Mouse (Mus musculus) hindbrain, embryonic 11.5 days (tissue): ENCODE results near the gene Lce6a. TPM values are rescaled to one million over a fixed set of nuclear protein-coding genes. Genes with fewer than 3 reads are reported as not detected.

ENCODE experiments used
- ATAC-seq: fragments of 200-750 bp; cut with Nextera tagmentation; 2 replicates; pipeline ENCODE4 v1.8.0; 2017; ENCODE audit warnings: mild to moderate bottlenecking, moderate TSS enrichment, moderate library complexity; ENCODE audit not compliant: low FRiP score
- DNase-seq: peaks from one replicate; pipeline ENCODE4 v3.0.0-alpha.2; 2015; ENCODE audit warnings: low spot score
- H3K27ac ChIP-seq: fragments of 300-500 bp; sonication (generic); 2 replicates; pipeline ENCODE4 v1.5.1; 2014; ENCODE audit warnings: mild to moderate bottlenecking, low read depth, low read length
- H3K27me3 ChIP-seq: fragments of 300-500 bp; sonication (generic); 2 replicates; pipeline ENCODE4 v1.6.1; 2014; ENCODE audit warnings: mild to moderate bottlenecking, low read length, moderate library complexity, mixed read lengths; ENCODE audit not compliant: control insufficient read depth, insufficient read depth
- H3K36me3 ChIP-seq: fragments of 300-500 bp; sonication (generic); 2 replicates; pipeline ENCODE4 v1.6.1; 2014; ENCODE audit warnings: mild to moderate bottlenecking, low read length, moderate library complexity, mixed read lengths; ENCODE audit not compliant: control insufficient read depth, insufficient read depth
- H3K4me1 ChIP-seq: fragments of 300-500 bp; sonication (generic); replicated peaks from 2 replicates; pipeline ENCODE4 v1.6.1; 2014; ENCODE audit warnings: low read length, mixed read lengths; ENCODE audit not compliant: control insufficient read depth, insufficient read depth
- H3K4me2 ChIP-seq: fragments of 300-500 bp; sonication (generic); replicated peaks from 2 replicates; pipeline ENCODE4 v1.6.1; 2014; ENCODE audit warnings: mild to moderate bottlenecking, low read depth, low read length
- H3K4me3 ChIP-seq: fragments of 300-500 bp; sonication (generic); 2 replicates; pipeline ENCODE4 v1.5.1; 2014; ENCODE audit warnings: low read depth, low read length
- H3K9ac ChIP-seq: fragments of 300-500 bp; sonication (generic); 2 replicates; pipeline ENCODE4 v1.6.1; 2014; ENCODE audit warnings: low read depth, low read length
- H3K9me3 ChIP-seq: fragments of 300-500 bp; sonication (generic); 2 replicates; pipeline ENCODE4 v1.6.1; 2016; ENCODE audit warnings: low read length; ENCODE audit not compliant: control insufficient read depth
- WGBS: fragments of 180-500 bp; shearing (Covaris S2); extraction: QIAGEN DNeasy Blood & Tissue Kit; methylation state at CpG from one replicate; pipeline ENCODE4 v1.1.7; 2014; 5-methylcytosine and 5-hydroxymethylcytosine counted together
- polyA plus RNA-seq: library from polyadenylated mRNA; unstranded; fragments of >200 nt; fragmentation: Nextera tagmentation; extraction: Ambion mirVana; gene quantifications from 2 replicates; pipeline ENCODE4 v1.2.1, GENCODE M21; 2014

The Lce6a gene
- polyA plus RNA-seq = not detected in 2 replicates

DNA sequence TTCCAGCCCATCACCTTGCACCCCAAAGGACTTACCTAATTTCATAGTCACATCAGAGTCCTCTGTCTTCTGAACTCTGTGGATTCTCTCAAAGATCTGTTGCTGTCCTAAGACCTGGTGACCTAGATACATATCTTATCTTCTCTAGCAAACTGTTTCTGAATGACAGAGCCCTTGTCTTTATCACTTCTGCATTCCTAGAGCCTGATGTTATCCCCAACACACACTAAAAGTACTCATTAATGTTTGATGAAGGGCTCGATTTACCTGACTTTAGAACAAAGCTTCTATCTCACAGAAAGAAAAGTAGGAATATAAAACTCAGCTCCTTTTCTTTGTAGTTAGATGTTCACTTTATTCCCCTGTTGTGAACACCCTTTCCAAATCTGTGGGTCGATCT, at the start of gene Lce6a:
Gene Lce6a (minus strand): TSS at position 101 of the 400 bp plus-strand sequence.
- DNase-seq (no peak), ATAC-seq (no peak)
- Histone ChIP-seq H3K4me3 (no peak within 1 kb of the TSS), H3K4me2 (no peak within 1 kb of the TSS), H3K27ac (no peak within 1 kb of the TSS), H3K9ac (no peak within 1 kb of the TSS), H3K4me1 (no peaks in the 10 kb centered on the region), H3K9me3 (no peaks in the 10 kb centered on the region), H3K27me3 (no peaks in the 10 kb centered on the region), H3K36me3 (no peaks in the 10 kb centered on the region)
- 86% methylated on average over 2 of the region's 2 CpGs for WGBS

GRCm38 (mm10) chr3:92670215-92670614, 48.8 kb upstream of the Lce6a start, which contains the start of gene Lce1a2:
Gene Lce1a2, minus strand, starts transcription at chr3:92670315.
- Histone ChIP-seq H3K27me3 (no peaks in the 10 kb centered on the region), H3K36me3 (no peaks in the 10 kb centered on the region), H3K9ac (no peak within 1 kb of the TSS), H3K4me1 (no peaks in the 10 kb centered on the region), H3K27ac (no peak within 1 kb of the TSS), H3K4me3 (no peak within 1 kb of the TSS), H3K9me3 (no peaks in the 10 kb centered on the region), H3K4me2 (no peak within 1 kb of the TSS)
- ATAC-seq (no peak), DNase-seq (no peak)

- H3K36me3 ChIP-seq = no peaks in the 10 kb centered on the region
- H3K27me3 ChIP-seq = no peaks in the 10 kb centered on the region
- no peaks in the 10 kb centered on the region for H3K9me3 ChIP-seq
- no peak for ATAC-seq
- H3K4me1 ChIP-seq = no peaks in the 10 kb centered on the region
- no peak within 1 kb of the TSS for H3K4me2 ChIP-seq
- H3K4me3 ChIP-seq = no peak within 1 kb of the TSS
- no peak within 1 kb of the TSS for H3K27ac ChIP-seq
- DNase-seq = no peak
- no peak within 1 kb of the TSS for H3K9ac ChIP-seq
Observed at GRCm38 (mm10) chr3:92656826-92657225, 35.4 kb upstream of the Lce6a start, which contains the start of gene Lce1b. Gene Lce1b, minus strand, starts transcription at chr3:92656926.

DNA sequence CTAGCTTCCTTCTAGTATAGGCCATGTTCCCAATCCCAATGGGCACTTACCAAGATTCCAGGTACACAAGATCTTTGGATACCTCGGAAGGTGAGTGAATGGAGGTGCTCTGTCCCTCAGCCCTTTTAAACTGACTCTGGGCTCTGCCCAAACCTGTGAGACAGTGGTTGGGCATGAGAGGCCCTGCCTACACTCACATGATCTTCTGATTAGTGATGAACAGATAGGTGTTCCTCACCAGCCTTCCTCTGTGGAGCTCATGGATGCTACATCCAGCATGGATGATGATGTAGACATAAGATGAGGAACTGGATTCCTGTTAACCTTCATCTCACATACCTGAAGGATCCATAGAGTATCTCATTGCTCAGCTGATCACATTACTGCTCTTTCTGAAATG, 26.7 kb upstream of the Lce6a start, which contains the start of gene Lce1a1:
Gene Lce1a1 (minus strand): TSS at position 101 of the 400 bp plus-strand sequence.
- Histone ChIP-seq H3K9me3 (no peaks in the 10 kb centered on the region), H3K27me3 (no peaks in the 10 kb centered on the region), H3K9ac (no peak within 1 kb of the TSS), H3K4me2 (no peak within 1 kb of the TSS), H3K4me3 (no peak within 1 kb of the TSS), H3K4me1 (no peaks in the 10 kb centered on the region), H3K27ac (no peak within 1 kb of the TSS), H3K36me3 (no peaks in the 10 kb centered on the region)
- WGBS = 84% methylated on average over 1 of the region's 1 CpGs
- ATAC-seq (no peak), DNase-seq (no peak)

GRCm38 (mm10) chr3:92639854-92640253, 18.4 kb upstream of the Lce6a start:
- Histone ChIP-seq H3K36me3 (no peaks in the 10 kb centered on the region), H3K27ac (no peak overlapping the region), H3K27me3 (no peaks in the 10 kb centered on the region), H3K4me3 (no peak overlapping the region), H3K4me1 (no peaks in the 10 kb centered on the region), H3K9ac (no peak overlapping the region), H3K4me2 (no peak overlapping the region), H3K9me3 (no peaks in the 10 kb centered on the region)
- WGBS = 92% methylated on average over 15 of the region's 15 CpGs
- DNase-seq (no peak), ATAC-seq (no peak)

- Histone ChIP-seq H3K27me3 (no peaks in the 10 kb centered on the region), H3K9me3 (no peaks in the 10 kb centered on the region), H3K36me3 (no peaks in the 10 kb centered on the region), H3K27ac (no peak overlapping the region), H3K4me1 (no peaks in the 10 kb centered on the region), H3K4me3 (no peak overlapping the region), H3K4me2 (no peak overlapping the region), H3K9ac (no peak overlapping the region)
- DNase-seq (no peak), ATAC-seq (no peak)
- WGBS = 80% methylated on average over 3 of the region's 3 CpGs
Observed at GRCm38 (mm10) chr3:92638653-92638991, 17.2 kb upstream of the Lce6a start.

DNA sequence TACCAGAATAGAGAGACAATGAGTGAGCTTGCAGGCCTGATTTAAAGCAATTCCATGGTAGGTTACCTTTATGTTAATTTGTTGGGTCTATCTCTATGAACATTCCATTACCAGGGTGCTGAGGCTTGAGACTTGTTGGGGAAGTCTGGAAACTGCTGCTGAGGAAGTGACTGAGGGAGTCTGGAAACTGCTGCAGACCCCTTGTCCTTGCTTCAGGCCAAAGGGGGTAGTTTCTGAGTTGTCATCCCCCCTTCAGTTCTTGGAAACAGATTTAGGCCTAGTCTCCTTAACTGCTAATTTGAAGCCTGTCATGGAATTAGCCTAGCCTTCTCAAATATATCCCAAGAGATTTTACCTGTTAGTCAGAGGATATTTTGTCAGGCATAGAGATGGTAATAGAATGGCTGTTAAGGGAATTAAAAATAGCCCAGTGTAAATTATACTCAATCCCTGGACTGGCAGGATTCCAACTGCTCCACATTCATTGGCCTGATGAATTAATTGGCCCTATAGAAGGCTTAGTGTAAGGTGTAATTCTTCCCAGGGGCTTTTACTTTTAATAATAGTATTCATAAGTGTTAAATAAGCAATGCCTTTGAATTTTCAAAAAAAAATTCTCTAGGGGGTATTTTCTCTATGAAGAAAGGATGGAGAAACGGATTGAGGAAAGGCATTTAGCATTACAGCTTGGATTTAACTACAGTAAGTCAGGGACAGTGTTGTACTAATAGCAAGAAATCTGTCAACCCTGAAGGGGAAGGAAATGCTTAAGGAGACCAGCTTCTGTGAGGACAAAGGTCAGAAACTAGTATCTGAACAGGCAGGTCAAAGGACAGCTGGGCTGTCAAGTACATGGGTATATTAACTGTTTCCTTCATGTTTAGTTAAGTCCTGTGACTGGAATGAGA, 16.5 kb upstream of the Lce6a start:
- H3K9me3 ChIP-seq = no peaks in the 10 kb centered on the region
- ATAC-seq (no peak), DNase-seq (no peak)
- 56% methylated on average over 1 of the region's 1 CpGs for WGBS
- H3K4me2 ChIP-seq = no peak overlapping the region
- H3K4me1 ChIP-seq = no peaks in the 10 kb centered on the region
- no peak overlapping the region for H3K27ac ChIP-seq
- H3K4me3 ChIP-seq = no peak overlapping the region
- no peaks in the 10 kb centered on the region for H3K36me3 ChIP-seq
- no peaks in the 10 kb centered on the region for H3K27me3 ChIP-seq
- no peak overlapping the region for H3K9ac ChIP-seq

GRCm38 (mm10) chr3:92609804-92610203, 11.7 kb downstream of the Lce6a start:
- Histone ChIP-seq H3K27me3 (no peaks in the 10 kb centered on the region), H3K9ac (no peak overlapping the region)

DNA sequence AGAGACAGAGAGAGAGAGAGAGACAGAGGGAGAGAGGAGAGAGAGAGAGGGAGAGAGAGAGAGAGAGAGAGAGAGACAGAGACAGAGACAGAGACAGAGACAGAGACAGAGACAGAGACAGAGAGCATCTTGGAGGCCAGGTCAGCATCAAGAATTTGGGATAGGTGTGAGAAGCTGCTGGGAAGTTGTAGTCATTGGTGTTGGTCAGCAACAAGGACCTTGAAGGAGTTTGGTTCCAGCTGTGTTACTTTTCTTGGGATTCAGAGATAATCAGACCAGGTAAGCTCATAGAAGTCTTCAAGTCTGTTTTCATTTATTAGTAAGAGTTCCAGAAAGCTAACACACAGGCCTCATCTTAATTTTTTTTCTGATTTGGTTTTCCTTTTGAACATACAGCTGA, 14.1 kb downstream of the Lce6a start, which contains the start of gene 2210017I01Rik:
Gene 2210017I01Rik (minus strand): TSS at position 101 of the 400 bp plus-strand sequence.
- Histone ChIP-seq H3K9ac (no peak within 1 kb of the TSS), H3K4me3 (no peak within 1 kb of the TSS), H3K4me2 (no peak within 1 kb of the TSS), H3K36me3 (no peaks in the 10 kb centered on the region), H3K27me3 (no peaks in the 10 kb centered on the region), H3K9me3 (no peaks in the 10 kb centered on the region), H3K27ac (no peak within 1 kb of the TSS), H3K4me1 (no peaks in the 10 kb centered on the region)
- DNase-seq (no peak), ATAC-seq (no peak)

More at GRCm38 (mm10) chr3:92609804-92610203, 11.7 kb downstream of the Lce6a start:
- Histone ChIP-seq H3K9me3 (no peaks in the 10 kb centered on the region), H3K27ac (no peak overlapping the region), H3K4me1 (no peaks in the 10 kb centered on the region), H3K36me3 (no peaks in the 10 kb centered on the region), H3K4me2 (no peak overlapping the region), H3K4me3 (no peak overlapping the region)
- 83% methylated on average over 1 of the region's 1 CpGs for WGBS
- no peak for ATAC-seq
- DNase-seq = no peak
